Mouse (Mus musculus) forebrain, embryonic 11.5 days (tissue): ENCODE results near the gene Abcb10. TPM values are rescaled to one million over a fixed set of nuclear protein-coding genes. Genes with fewer than 3 reads are reported as not detected.

ENCODE experiments used
- ATAC-seq: fragments of 200-750 bp; cut with Nextera tagmentation; replicated peaks from 2 replicates; pipeline ENCODE4 v1.8.0; 2017; ENCODE audit warnings: moderate TSS enrichment; ENCODE audit not compliant: low FRiP score
- DNase-seq: peaks from one replicate; pipeline ENCODE4 v3.0.0-alpha.2; 2017; ENCODE audit warnings: low spot score
- H3K27ac ChIP-seq: fragments of 300-500 bp; sonication (generic); 2 replicates; pipeline ENCODE4 v1.5.1; 2014; ENCODE audit warnings: low read depth, low read length
- H3K27me3 ChIP-seq: fragments of 300-500 bp; sonication (generic); 2 replicates; pipeline ENCODE4 v1.6.1; 2014; ENCODE audit warnings: mild to moderate bottlenecking, low read length, mixed read lengths; ENCODE audit not compliant: control insufficient read depth, insufficient read depth
- H3K36me3 ChIP-seq: fragments of 300-500 bp; sonication (generic); 2 replicates; pipeline ENCODE4 v1.6.1; 2014; ENCODE audit warnings: mild to moderate bottlenecking, low read length, moderate library complexity, mixed read lengths; ENCODE audit not compliant: control insufficient read depth, insufficient read depth
- H3K4me1 ChIP-seq: fragments of 300-500 bp; sonication (generic); replicated peaks from 2 replicates; pipeline ENCODE4 v1.6.1; 2014; ENCODE audit warnings: low read length, mixed read lengths; ENCODE audit not compliant: control insufficient read depth, insufficient read depth
- H3K4me2 ChIP-seq: fragments of 300-500 bp; sonication (generic); 2 replicates; pipeline ENCODE4 v1.6.1; 2014; ENCODE audit warnings: low read depth, mild to moderate bottlenecking, low read length, moderate library complexity, mixed read lengths; ENCODE audit not compliant: severe bottlenecking
- H3K4me3 ChIP-seq: fragments of 300-500 bp; sonication (generic); 2 replicates; pipeline ENCODE4 v1.5.1; 2014; ENCODE audit warnings: low read depth, low read length
- H3K9ac ChIP-seq: fragments of 300-500 bp; sonication (generic); 2 replicates; pipeline ENCODE4 v1.6.1; 2014; ENCODE audit warnings: low read length
- H3K9me3 ChIP-seq: fragments of 300-500 bp; sonication (generic); 2 replicates; pipeline ENCODE4 v1.6.1; 2016; ENCODE audit warnings: low read length, mixed read lengths; ENCODE audit not compliant: control insufficient read depth
- WGBS: fragments of 180-500 bp; shearing (Covaris S2); extraction: QIAGEN DNeasy Blood & Tissue Kit; methylation state at CpG from one replicate; pipeline ENCODE4 v1.1.7; 2014; 5-methylcytosine and 5-hydroxymethylcytosine counted together
- polyA plus RNA-seq: library from polyadenylated mRNA; unstranded; fragments of >200 nt; fragmentation: Nextera tagmentation; extraction: Ambion mirVana; gene quantifications from 2 replicates; pipeline ENCODE4 v1.2.1, GENCODE M21; 2014

The Abcb10 gene
- polyA plus RNA-seq, 1 experiment from 2014 or later: 24.2 TPM

DNA sequence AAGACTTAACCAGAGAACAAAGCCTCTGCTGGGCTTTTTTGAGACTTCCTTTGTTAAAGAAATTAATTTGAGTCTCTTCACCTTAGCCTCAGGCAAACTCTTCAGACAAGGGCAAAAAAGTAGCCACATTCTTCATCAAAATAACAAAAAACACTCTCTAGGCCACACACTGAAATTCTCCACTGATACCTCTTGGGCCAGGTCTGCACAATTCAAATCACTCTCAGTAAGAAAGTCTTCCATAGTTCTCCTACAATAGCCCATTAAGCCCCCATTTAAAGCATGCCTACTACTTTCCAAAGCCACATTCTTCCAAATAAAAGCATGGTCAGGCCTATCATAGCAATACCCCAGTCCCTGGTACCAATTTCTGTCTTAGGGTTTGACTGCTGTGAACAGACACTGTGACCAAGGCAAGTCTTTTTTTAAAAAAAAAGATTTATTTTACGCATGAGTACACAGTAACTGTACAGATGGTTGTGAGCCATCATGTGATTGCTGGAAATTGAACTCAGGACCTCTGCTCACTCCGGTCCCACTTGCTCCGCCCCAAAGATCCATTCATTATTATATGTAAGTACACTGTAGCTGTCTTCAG is 29.2 kb upstream of the Abcb10 start:
- 94% methylated on average over 3 of the region's 3 CpGs for WGBS
- Histone ChIP-seq H3K27me3 (no peaks in the 10 kb centered on the region), H3K9ac (no peak overlapping the region), H3K36me3 (no peaks in the 10 kb centered on the region; the same call in 1 of the 2 replicates), H3K4me1 (no peaks in the 10 kb centered on the region), H3K27ac (no peak overlapping the region), H3K9me3 (no peaks in the 10 kb centered on the region), H3K4me3 (no peak overlapping the region), H3K4me2 (no peak overlapping the region)
- DNase-seq: no peak
- ATAC-seq: no peak

DNA sequence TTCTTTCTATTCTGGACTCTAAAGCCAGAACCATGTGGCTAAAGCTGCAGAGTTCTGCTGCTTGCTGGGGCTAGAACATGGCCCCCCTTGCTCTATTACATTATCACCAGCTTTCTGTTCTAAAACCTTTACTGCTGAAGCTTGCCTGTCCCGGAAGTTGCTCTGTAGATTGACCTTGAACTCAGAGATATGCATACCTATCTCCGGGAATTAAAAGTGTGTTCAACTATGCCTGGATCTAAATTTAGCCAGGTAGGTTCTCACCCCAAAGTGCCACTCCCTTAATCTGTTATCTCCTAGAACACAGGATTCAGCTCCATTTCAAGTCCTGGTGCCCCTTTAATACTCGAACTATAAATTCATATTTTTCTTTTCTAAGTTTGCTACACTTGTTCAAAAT is 28.7 kb upstream of the Abcb10 start:
- Histone ChIP-seq H3K4me1 (no peaks in the 10 kb centered on the region), H3K36me3 (no peaks in the 10 kb centered on the region; the same call in 1 of the 2 replicates), H3K4me3 (no peak overlapping the region), H3K27me3 (no peaks in the 10 kb centered on the region), H3K9ac (no peak overlapping the region), H3K27ac (no peak overlapping the region), H3K4me2 (no peak overlapping the region), H3K9me3 (no peaks in the 10 kb centered on the region)
- 90% methylated on average over 3 of the region's 3 CpGs for WGBS
- ATAC-seq: no peak
- no peak for DNase-seq

DNA sequence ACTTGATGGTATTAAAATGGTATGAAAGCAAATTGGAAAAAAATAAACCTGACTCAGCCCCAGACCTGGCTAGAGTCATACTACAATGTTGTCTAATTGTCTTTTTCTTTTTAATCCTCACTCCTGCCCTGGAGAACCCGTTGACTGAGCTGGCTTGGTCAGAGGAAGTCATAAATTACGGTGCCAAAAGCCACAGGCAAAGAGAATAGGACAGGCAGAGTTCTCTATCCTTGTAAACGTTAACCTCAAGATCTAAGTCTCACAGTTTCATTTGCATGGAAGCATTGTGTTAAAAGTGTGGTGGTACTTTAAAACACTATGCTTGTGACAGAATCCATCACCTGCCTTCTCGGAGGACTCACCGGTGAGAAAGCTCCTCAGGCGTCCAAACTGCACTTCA is 24.9 kb upstream of the Abcb10 start:
- no peaks in the 10 kb centered on the region; the same call in 1 of the 2 replicates for H3K36me3 ChIP-seq
- 93% methylated on average over 6 of the region's 6 CpGs for WGBS

DNA sequence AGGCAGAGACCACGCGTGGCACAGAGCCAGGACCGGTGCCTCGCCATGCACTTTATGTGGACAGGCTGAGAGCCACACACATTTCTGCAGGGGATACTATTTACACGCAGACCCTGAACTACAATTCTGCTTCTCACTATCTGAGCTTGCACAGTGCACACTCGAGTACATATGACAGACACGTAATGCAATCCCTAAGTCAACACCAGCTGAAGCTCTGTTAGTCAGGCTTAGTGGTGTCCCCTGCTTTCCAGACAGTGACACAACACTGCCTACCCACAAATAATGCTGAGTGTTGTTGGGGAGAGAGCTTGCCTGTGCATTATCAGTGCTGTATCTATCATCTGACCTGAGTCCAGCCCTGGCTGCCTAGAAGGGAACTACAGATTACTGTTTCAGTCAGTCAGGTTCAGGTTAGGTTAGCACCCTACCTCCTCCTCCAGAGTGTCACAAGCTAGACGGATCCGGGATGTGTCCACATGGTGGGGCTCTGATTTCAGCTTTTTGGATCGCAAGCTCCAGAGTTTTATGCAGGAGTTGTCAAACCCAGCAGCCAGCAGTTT is 19.7 kb upstream of the Abcb10 start:
- 95% methylated on average over 10 of the region's 10 CpGs for WGBS
- H3K4me3 ChIP-seq: no peak overlapping the region
- DNase-seq: no peak
- no peaks in the 10 kb centered on the region for H3K4me1 ChIP-seq
- H3K27ac ChIP-seq: no peak overlapping the region
- no peaks in the 10 kb centered on the region for H3K36me3 ChIP-seq
- no peak overlapping the region for H3K9ac ChIP-seq
- H3K27me3 ChIP-seq: no peaks in the 10 kb centered on the region
- ATAC-seq: no peak
- H3K9me3 ChIP-seq: no peaks in the 10 kb centered on the region
- no peak overlapping the region for H3K4me2 ChIP-seq

More for the DNA sequence above, 24.9 kb upstream of the Abcb10 start:
- Histone ChIP-seq H3K4me1 (no peaks in the 10 kb centered on the region), H3K4me2 (no peak overlapping the region), H3K9me3 (no peaks in the 10 kb centered on the region), H3K9ac (no peak overlapping the region), H3K27ac (no peak overlapping the region), H3K27me3 (no peaks in the 10 kb centered on the region), H3K4me3 (no peak overlapping the region)
- DNase-seq (no peak), ATAC-seq (no peak)

DNA sequence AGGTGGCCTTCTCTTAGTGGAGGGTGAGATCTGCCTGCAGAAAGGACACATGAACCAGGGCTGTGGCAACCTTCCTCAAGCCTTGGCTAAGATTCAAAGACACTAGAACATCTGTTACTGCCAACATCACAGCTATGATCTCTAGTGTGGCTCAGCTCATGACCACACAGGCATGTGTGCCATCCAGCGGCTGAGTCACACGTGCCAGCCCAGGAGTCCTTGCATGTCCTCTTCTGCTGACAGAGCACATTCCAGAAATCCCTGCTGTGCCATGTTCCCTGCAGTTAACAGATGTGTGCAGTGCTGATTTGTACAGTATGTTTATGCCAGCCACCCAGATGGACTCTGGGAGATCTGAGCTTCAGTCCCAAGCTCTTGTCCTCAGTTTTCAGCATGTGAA is 16.6 kb upstream of the Abcb10 start:
- no peak overlapping the region for H3K9ac ChIP-seq
- no peak for DNase-seq
- 89% methylated on average over 2 of the region's 2 CpGs for WGBS
- no peak overlapping the region for H3K4me3 ChIP-seq
- no peaks in the 10 kb centered on the region for H3K9me3 ChIP-seq
- ATAC-seq: no peak
- H3K36me3 ChIP-seq: peaks cover 7% of the 10 kb centered on the region; the same call in 1 of the 2 replicates
- H3K4me2 ChIP-seq: no peak overlapping the region
- H3K27me3 ChIP-seq: no peaks in the 10 kb centered on the region
- no peak overlapping the region for H3K27ac ChIP-seq
- H3K4me1 ChIP-seq: no peaks in the 10 kb centered on the region

DNA sequence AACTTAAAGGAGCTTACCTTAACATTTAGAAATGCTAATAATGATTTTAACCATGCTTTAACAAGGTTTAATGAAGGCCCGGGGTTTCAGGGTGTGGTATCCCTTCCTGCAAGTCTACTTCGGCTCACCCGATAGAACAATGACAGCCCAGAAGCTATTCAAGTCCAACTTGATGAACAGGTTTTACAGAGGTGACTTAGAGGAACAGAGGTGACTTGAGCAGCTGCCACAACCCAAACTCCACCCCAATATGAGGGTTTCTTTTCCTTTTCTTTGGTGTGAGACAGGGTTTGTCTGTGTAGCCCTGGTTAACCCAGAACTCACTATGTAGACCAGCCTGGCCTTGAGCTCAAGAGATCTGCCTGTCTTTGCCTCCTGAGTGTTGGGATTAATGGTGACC is 11.1 kb upstream of the Abcb10 start:
- Histone ChIP-seq H3K27ac (no peak overlapping the region), H3K4me3 (no peak overlapping the region), H3K4me2 (no peak overlapping the region), H3K4me1 (no peaks in the 10 kb centered on the region), H3K27me3 (no peaks in the 10 kb centered on the region), H3K9me3 (no peaks in the 10 kb centered on the region), H3K36me3 (peaks cover 7% of the 10 kb centered on the region; the same call in 1 of the 2 replicates), H3K9ac (no peak overlapping the region)
- ATAC-seq (no peak), DNase-seq (no peak)
- 98% methylated on average over 3 of the region's 3 CpGs for WGBS

DNA sequence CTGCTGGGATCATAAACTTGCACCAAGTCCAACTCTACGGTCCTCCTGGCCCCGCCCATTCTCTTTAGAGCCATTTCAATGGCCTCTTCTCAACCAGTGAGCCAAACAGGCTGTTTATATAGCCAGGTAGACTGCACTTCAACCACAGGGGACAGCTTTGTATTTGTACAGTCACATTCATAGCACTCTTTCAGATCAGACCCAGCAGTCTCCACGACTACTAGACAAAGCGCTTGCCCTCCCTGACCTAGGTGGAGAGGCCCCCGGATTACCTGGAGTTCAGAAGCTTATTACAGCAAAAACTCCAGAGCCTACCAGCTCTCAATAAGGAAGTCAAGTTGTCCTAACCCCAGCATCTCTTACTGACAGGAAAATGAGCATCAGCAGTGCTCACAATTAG is 10.7 kb upstream of the Abcb10 start:
- DNase-seq: no peak
- Histone ChIP-seq H3K27ac (no peak overlapping the region), H3K4me1 (no peaks in the 10 kb centered on the region), H3K9me3 (no peaks in the 10 kb centered on the region), H3K27me3 (no peaks in the 10 kb centered on the region), H3K36me3 (peaks cover 7% of the 10 kb centered on the region; the same call in 1 of the 2 replicates), H3K4me3 (no peak overlapping the region), H3K4me2 (no peak overlapping the region), H3K9ac (no peak overlapping the region)
- ATAC-seq: no peak
- WGBS: 95% methylated on average over 5 of the region's 5 CpGs

DNA sequence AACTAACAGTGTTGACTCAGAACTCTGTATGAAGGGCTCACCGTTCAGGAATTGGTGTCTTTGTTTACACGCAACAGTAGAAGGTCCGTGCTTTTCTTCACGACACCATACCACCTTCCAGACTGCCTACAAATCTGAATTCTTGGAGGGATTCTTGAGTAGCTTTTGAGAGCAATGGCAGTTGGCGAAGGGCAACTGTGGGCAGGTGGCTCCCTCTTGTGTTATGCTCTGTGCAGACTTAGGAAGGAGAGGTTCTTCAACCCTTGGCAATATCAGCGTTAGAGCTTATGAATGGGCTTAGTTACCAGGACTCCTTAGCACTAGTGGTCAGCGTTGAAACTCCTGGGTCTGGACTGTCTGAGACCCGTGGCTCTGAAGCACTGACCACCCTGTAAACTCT is 9.7 kb upstream of the Abcb10 start:
- H3K36me3 ChIP-seq: peaks cover 7% of the 10 kb centered on the region; the same call in 1 of the 2 replicates
- no peak for DNase-seq
- no peak for ATAC-seq
- H3K4me3 ChIP-seq: no peak overlapping the region
- H3K27ac ChIP-seq: no peak overlapping the region
- no peaks in the 10 kb centered on the region for H3K9me3 ChIP-seq
- 89% methylated on average over 8 of the region's 8 CpGs for WGBS
- no peaks in the 10 kb centered on the region for H3K27me3 ChIP-seq
- H3K9ac ChIP-seq: no peak overlapping the region
- no peak overlapping the region for H3K4me2 ChIP-seq
- no peaks in the 10 kb centered on the region for H3K4me1 ChIP-seq
